Mouse (Mus musculus) limb, embryonic 10.5 days (tissue): ENCODE measurements at regions not wholly inside any gene's neighbourhood (a gene's known extent, or its start where the extent isn't known, plus 50 kb on each side); places are given as distances from the start of the nearest gene placed in this dataset.

ENCODE experiments used
- DNase-seq: peaks from one replicate; pipeline ENCODE4 v3.0.0-alpha.2; 2017; ENCODE audit warnings: low spot score
- H3K27ac ChIP-seq: fragments of 300-500 bp; sonication (generic); 2 replicates; pipeline ENCODE4 v1.5.1; 2016; ENCODE audit warnings: mild to moderate bottlenecking
- H3K27me3 ChIP-seq: fragments of 300-500 bp; sonication (generic); 2 replicates; pipeline ENCODE4 v1.6.1; 2016; ENCODE audit warnings: low read depth, mild to moderate bottlenecking; ENCODE audit not compliant: poor library complexity, severe bottlenecking
- H3K36me3 ChIP-seq: fragments of 300-500 bp; sonication (generic); 2 replicates; pipeline ENCODE4 v1.6.1; 2016; ENCODE audit warnings: mild to moderate bottlenecking, moderate library complexity
- H3K4me1 ChIP-seq: fragments of 300-500 bp; sonication (generic); 2 replicates; pipeline ENCODE4 v1.6.1; 2016
- H3K4me3 ChIP-seq: fragments of 300-500 bp; sonication (generic); 2 replicates; pipeline ENCODE4 v1.5.1; 2016; ENCODE audit warnings: mild to moderate bottlenecking, moderate library complexity
- H3K9me3 ChIP-seq: fragments of 300-500 bp; sonication (generic); replicated peaks from 2 replicates; pipeline ENCODE4 v1.6.1; 2016; ENCODE audit warnings: mild to moderate bottlenecking
- WGBS: fragments of 180-500 bp; shearing (Covaris S2); methylation state at CpG from one replicate; pipeline ENCODE4 v1.1.7; 2016; 5-methylcytosine and 5-hydroxymethylcytosine counted together

DNA sequence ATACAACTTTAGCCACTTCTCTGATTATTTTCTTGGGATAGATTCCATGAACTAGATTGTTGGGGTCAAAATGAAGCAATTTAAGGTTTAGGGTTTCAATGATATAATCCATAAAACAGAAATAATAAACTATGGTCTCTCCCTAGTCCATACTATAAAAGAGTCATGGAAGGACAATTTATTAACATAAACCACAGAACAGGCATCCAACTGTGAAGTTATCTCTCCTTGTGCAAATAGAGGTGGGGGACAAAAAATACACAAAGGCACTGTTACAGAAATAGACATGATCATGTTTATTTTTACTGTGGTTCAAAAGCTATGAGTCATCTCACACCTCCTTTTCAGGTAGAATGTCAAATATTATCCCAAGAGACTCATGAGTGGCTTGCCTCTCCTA lies 503.0 kb upstream of the Slit2 start:
- no peak for DNase-seq
- H3K27ac ChIP-seq: no peak overlapping the region
- no peaks in the 10 kb centered on the region for H3K36me3 ChIP-seq
- peaks cover 3% of the 10 kb centered on the region; the same call in 1 of the 2 replicates for H3K4me1 ChIP-seq
- H3K9me3 ChIP-seq: no peaks in the 10 kb centered on the region
- no peaks in the 10 kb centered on the region for H3K27me3 ChIP-seq
- H3K4me3 ChIP-seq: no peak overlapping the region

DNA sequence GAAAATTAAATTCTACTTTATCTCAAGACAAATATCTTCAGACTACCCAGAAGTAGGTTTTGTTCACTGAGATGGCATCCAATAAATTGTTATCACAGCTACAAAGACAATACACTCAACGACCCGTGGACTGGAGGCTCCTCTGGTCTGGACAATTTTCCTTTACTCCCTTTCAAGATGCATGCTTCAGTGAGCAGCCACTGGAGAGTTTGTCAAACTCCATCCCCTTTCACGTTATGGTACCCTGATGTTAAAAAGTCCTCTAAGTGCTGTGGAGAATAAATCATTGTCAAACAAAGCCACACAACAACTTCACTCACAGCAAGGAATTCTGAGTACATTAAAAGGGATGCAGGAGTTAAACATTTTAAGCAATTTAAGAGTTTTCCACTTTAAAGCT lies 486.7 kb upstream of the Slit2 start:
- H3K4me3 ChIP-seq: no peak overlapping the region
- H3K27me3 ChIP-seq: no peaks in the 10 kb centered on the region
- no peaks in the 10 kb centered on the region for H3K4me1 ChIP-seq
- DNase-seq: no peak
- H3K36me3 ChIP-seq: no peaks in the 10 kb centered on the region
- H3K27ac ChIP-seq: no peak overlapping the region
- no peaks in the 10 kb centered on the region for H3K9me3 ChIP-seq
- 50% methylated on average over 3 of the region's 3 CpGs for WGBS

DNA sequence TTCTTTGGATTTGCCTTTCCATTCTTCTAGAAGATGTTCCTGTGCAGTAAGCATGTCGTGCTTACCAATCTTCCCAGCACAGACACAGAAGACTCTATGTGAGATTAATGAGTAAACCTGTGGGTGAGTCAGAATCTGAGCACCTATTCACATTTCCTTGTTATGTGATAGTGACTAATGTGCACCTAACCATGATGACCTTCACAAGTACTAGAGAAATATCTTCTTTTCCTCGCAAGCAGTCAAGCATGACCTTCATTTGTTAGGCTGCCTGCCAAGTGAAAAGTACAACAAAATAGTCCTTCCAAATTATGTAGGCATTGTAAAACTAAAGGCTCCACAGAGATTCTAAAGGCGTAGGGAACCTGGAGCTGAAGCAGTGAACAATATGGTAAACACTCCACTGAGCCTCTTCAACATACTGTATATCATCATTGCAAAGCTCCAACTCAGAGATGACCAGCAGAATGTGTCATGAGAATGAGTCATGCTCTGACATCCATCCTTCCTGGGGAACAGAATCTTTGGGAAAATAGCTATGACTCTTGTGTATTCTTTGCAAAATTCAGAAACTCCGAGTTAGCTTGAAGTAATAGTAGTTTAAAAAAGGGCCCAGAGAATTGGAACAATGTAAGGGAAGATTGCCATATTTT lies 480.0 kb upstream of the Slit2 start:
- Histone ChIP-seq H3K9me3 (no peaks in the 10 kb centered on the region), H3K36me3 (no peaks in the 10 kb centered on the region), H3K27ac (no peak overlapping the region), H3K27me3 (no peaks in the 10 kb centered on the region), H3K4me3 (no peak overlapping the region), H3K4me1 (no peaks in the 10 kb centered on the region)
- WGBS: 87% methylated on average over 4 of the region's 4 CpGs
- DNase-seq: no peak

DNA sequence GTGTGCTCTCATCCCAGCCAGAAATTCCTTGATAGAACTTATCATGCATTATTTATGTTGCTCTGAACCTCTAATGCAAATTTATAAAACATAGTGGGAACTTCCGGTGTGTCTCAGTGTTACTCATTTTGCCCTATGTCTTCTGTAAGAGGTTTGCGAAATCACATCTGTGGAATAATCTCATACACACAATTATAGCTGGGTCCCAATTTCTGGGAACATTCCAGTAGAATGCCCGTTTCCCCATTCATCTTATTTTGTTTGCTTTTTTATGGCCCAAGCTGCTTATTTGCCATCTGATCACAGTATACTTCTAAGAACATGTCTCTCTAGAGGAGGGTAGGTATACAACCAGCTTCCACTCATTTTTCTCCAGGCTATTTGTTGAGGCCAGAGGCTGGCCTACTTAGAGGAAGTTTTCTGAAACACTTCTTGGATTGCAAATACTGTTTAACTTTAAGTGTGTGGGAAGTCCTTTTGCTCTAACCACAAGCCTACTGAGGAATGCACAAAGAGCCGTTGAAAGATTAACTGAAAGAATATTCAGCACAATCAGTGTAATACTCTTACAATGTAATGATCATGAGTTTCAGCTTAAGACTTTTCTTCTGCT lies 474.1 kb upstream of the Slit2 start:
- H3K4me3 ChIP-seq: no peak overlapping the region
- no peaks in the 10 kb centered on the region for H3K27me3 ChIP-seq
- no peak overlapping the region for H3K27ac ChIP-seq
- no peaks in the 10 kb centered on the region for H3K4me1 ChIP-seq
- no peak for DNase-seq
- H3K9me3 ChIP-seq: no peaks in the 10 kb centered on the region
- 94% methylated on average over 4 of the region's 4 CpGs for WGBS
- H3K36me3 ChIP-seq: no peaks in the 10 kb centered on the region

DNA sequence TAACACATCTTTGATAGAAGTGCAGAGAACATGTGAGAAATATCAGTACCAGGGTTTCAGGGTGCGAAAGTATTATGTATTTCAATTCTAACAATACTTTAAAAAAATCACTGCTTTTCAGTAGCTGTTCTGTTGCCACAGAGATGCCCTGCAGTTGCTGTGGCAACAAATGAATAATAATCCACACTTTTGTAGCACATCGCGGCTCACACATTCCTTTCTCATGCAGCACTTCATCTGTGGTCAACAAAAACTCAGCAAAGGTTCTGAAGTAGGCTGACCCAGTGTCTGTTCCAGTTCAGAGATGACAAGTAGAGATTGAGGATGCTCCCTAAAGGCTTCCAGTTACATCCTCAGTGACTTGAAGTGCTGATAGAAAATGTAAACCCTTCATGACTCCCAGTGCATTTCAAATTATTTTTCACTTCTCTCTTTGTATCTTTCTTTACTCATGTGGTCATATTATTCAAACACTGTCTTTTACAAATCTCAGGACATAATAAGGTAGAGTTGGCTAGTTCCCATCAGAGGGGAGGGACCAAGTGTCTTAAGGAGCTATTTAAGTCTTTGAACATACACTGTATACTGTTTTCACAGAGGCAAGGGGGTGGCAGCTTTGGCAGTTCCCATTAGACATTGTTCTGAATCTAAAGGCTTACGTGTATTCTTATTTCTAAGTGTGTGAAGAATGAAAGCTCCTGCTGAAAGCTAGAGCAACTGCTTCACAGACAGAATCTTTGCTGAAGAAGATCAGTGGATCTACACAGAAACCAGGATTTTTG lies 460.6 kb upstream of the Slit2 start:
- H3K27me3 ChIP-seq: no peaks in the 10 kb centered on the region
- no peak overlapping the region for H3K27ac ChIP-seq
- 91% methylated on average over 4 of the region's 4 CpGs for WGBS
- DNase-seq: no peak
- H3K4me1 ChIP-seq: no peaks in the 10 kb centered on the region
- no peak overlapping the region for H3K4me3 ChIP-seq
- H3K9me3 ChIP-seq: no peaks in the 10 kb centered on the region
- H3K36me3 ChIP-seq: no peaks in the 10 kb centered on the region

DNA sequence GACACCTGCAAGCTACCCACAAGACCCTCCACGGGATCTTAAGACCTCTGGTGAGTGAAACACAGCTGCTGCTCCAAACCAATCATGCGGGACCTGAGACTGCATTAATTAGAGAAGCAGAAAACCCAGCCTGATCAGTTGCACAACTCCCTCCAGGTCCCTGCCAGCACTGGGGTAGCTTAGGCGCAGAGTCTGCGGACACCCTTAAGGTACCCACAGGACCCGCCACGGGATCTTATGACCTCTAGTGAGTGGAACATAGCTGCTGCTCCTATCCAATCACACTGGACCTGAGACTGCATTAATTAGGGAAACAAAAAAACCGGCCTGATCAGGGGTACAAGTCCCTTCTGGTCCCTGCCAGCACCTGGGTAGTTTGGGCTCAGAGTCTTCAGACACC lies 454.3 kb upstream of the Slit2 start:
- Histone ChIP-seq H3K4me3 (no peak overlapping the region), H3K4me1 (no peaks in the 10 kb centered on the region), H3K9me3 (no peaks in the 10 kb centered on the region), H3K27me3 (no peaks in the 10 kb centered on the region), H3K27ac (no peak overlapping the region), H3K36me3 (no peaks in the 10 kb centered on the region)
- WGBS: 91% methylated on average over 7 of the region's 7 CpGs
- DNase-seq: no peak

DNA sequence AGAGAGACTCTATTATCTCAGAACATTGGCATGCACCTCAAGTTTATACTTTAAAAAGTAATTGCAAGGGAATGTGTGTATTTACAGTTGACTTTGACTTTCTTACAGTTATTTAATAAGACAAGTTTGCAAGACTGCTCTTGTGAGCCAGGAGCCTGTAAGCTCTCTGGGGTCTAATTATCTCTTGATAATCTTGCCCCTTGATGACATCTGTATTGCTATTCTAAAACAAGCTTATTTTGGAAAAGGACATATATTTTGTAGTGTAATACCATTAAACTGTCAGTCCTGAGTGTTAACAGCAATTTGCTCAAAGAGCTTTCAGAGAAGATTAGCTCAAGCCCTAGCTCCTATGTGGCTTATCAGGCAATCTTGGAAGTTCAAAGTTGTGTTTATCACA lies 445.4 kb upstream of the Slit2 start:
- DNase-seq: no peak
- H3K27me3 ChIP-seq: no peaks in the 10 kb centered on the region

DNA sequence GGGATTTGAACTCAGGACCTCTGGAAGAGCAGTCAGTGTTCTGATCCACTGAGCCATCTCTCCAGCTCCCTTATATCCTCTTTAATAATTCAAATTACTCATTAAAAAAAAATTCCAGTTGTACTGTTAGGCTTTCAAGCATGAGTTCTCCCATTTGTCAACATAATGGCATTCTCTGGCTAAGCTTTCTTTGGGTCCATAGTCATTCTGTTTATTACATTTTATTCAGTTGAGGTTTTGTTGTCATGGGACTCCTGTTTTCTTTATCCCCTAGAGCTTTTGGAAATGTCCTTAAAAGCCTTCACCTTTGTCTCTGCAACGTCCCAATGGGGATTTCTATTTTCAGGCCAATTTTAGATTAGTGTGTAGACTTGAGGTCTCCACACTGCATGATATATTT lies 440.7 kb upstream of the Slit2 start:
- H3K36me3 ChIP-seq: no peaks in the 10 kb centered on the region
- no peaks in the 10 kb centered on the region for H3K27me3 ChIP-seq
- no peaks in the 10 kb centered on the region for H3K9me3 ChIP-seq
- no peak overlapping the region for H3K4me3 ChIP-seq
- no peak for DNase-seq
- WGBS: 86% methylated on average over 1 of the region's 1 CpGs
- H3K4me1 ChIP-seq: no peaks in the 10 kb centered on the region
- no peak overlapping the region for H3K27ac ChIP-seq

More for the DNA sequence above, 445.4 kb upstream of the Slit2 start:
- H3K4me1 ChIP-seq: no peaks in the 10 kb centered on the region
- H3K27ac ChIP-seq: no peak overlapping the region
- no peak overlapping the region for H3K4me3 ChIP-seq
- no peaks in the 10 kb centered on the region for H3K9me3 ChIP-seq
- H3K36me3 ChIP-seq: no peaks in the 10 kb centered on the region

DNA sequence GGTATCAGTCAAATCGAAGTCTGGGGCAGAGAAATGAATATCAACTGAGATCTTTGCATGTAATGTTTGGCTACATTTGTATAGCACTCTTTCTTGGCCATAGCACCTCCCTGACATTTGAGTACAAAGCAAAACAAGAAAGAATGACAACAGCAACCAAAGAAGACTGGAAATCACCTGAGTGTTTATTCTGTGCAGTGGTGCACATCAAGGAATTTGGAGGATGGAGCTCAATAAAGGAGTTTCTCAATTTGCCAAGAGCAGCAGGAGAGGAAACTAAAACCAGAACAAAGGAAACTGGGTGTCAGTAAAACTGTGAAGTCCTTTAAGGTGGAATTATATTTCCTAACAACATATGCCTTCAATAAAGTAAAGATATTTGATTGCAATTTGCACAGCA lies 426.2 kb upstream of the Slit2 start:
- no peaks in the 10 kb centered on the region for H3K9me3 ChIP-seq
- H3K27ac ChIP-seq: no peak overlapping the region
- no peaks in the 10 kb centered on the region for H3K4me1 ChIP-seq
- no peak for DNase-seq
- H3K27me3 ChIP-seq: no peaks in the 10 kb centered on the region
- no peaks in the 10 kb centered on the region for H3K36me3 ChIP-seq
- 90% methylated on average over 1 of the region's 1 CpGs for WGBS
- no peak overlapping the region for H3K4me3 ChIP-seq

DNA sequence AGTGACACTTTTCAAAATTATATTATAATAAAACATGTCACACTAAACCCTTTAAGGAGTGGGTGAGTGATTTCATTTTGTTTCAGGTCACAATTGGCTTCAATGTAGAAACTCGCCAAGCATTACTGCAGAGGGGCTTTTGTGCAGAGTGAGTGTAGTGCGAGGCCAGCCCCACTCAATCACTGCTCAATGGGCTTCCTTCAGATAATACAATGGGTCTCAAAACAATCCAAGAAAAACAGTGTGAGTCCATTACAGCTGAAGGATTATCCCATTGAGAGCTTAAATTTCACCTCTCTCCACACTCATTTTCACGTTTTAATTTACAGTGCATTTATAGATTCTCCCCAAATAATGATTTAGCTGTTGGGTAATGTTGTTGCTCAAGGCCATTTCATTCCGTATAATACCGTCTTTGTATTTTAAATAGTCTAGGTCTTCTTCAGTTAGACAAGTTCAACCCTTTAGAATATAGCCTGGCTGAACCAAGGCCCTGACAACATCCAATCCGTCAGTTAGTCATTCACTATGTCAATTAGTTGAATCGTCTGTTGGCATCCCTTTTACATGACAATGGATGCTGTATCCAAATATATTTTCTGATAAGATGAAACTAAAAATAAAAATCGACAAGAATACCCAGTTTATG lies 425.7 kb upstream of the Slit2 start:
- 89% methylated on average over 8 of the region's 8 CpGs for WGBS
- no peak for DNase-seq
- no peaks in the 10 kb centered on the region for H3K36me3 ChIP-seq

More for the DNA sequence above, 425.7 kb upstream of the Slit2 start:
- no peaks in the 10 kb centered on the region for H3K9me3 ChIP-seq
- H3K27me3 ChIP-seq: no peaks in the 10 kb centered on the region
- H3K27ac ChIP-seq: no peak overlapping the region
- no peak overlapping the region for H3K4me3 ChIP-seq
- no peaks in the 10 kb centered on the region for H3K4me1 ChIP-seq
